9 mouse cellular contexts compared by ENCODE assay signal in the genomic region with DNA sequence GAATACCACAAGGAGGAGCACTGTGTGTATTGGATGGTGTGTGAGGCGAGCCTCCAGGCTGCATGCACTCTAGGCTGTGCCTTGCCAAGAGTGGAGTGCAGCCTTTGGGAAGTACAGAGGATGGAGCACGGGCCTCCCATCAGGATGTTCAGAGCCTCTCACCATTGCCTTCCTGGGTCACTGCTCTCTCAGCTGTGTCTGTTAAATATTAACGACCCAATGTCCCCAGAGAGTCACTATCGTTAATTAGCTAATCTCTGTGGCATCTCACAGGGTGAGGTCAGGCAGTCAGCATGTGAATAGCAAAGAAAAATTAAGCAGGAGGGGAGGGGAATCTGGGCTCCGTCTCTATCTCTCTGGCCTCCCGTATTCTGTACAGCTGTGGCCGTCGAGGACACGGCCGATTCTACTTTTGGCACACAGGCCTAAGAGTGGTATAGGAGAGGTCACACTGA. TPM values are rescaled to one million over a fixed set of nuclear protein-coding genes. Genes with fewer than 3 reads are reported as not detected.
DNase-seq lines count a peak whose midpoint lies in the region; ATAC-seq lines count a peak whose summit lies in the region.
"Had no signal": no experiment of that assay in that cellular context is flagged by ENCODE, and none has a peak within 500 bp of the region (broad histone marks: within the 10 kb centered on the region; RNA-seq: fewer than 3 reads in every experiment).

No protein-coding gene starts in this region.

- ATAC-seq in neural tube, embryonic 11.5 days (ENCODE audit: insufficient read depth, low FRiP score, low TSS enrichment) = peak; percentile 85
- peak; percentile 92 for ATAC-seq in intestine, embryonic 16.5 days
- ATAC-seq in liver, embryonic 12.5 days = peak; percentile 58
- peak; percentile 73 for ATAC-seq in stomach, embryonic 16.5 days (ENCODE audit: insufficient read depth, low FRiP score)

- peak; percentile 27 for DNase-seq in neural tube, embryonic 11.5 days (ENCODE audit: low spot score)
- DNase-seq in neural tube, embryonic 10.5 days (ENCODE audit: extremely low spot score, low spot score) = no peak
- no peak for DNase-seq in cerebellum, postnatal 25 days
- no peak for DNase-seq in adrenal gland, adult 2 months
- no peak for DNase-seq in adrenal gland, adult 18-20 months (ENCODE audit: low spot score in 2 of 2)

- no peak overlapping the region for H3K9ac ChIP-seq in neural tube, embryonic 11.5 days (ENCODE audit: low read length)
- peak overlapping the region; percentile 32; the same call in 1 of the 2 replicates for H3K9ac ChIP-seq in intestine, embryonic 16.5 days (ENCODE audit: low read depth, low read length)
- H3K9ac ChIP-seq in liver, embryonic 12.5 days = no peak overlapping the region
- 0 out of 2 replicates have a peak overlapping the region, but pooled peaks have one; percentile 8 for H3K9ac ChIP-seq in stomach, embryonic 16.5 days (ENCODE audit: low read length)

- no peaks in the 10 kb centered on the region for H3K9me3 ChIP-seq in neural tube, embryonic 11.5 days (ENCODE audit: control insufficient read depth, low read length)
- H3K9me3 ChIP-seq in intestine, embryonic 16.5 days (ENCODE audit: control insufficient read depth, low read length) = no peaks in the 10 kb centered on the region
- H3K9me3 ChIP-seq in liver, embryonic 12.5 days (replicated peaks) = no peaks in the 10 kb centered on the region
- H3K9me3 ChIP-seq in stomach, embryonic 16.5 days (replicated peaks; ENCODE audit: control insufficient read depth, low read length) = no peaks in the 10 kb centered on the region

- H3K27me3 ChIP-seq in neural tube, embryonic 11.5 days (ENCODE audit: control insufficient read depth, insufficient read depth, low read length) = no peaks in the 10 kb centered on the region
- no peaks in the 10 kb centered on the region for H3K27me3 ChIP-seq in intestine, embryonic 16.5 days (replicated peaks; ENCODE audit: control insufficient read depth, insufficient read depth, low read length)
- peaks cover 17% of the 10 kb centered on the region for H3K27me3 ChIP-seq in liver, embryonic 12.5 days (replicated peaks)
- no peaks in the 10 kb centered on the region for H3K27me3 ChIP-seq in stomach, embryonic 16.5 days (ENCODE audit: control insufficient read depth, insufficient read depth, low read length)

- WGBS in neural tube, embryonic 11.5 days = 38% methylated on average over 10 of the region's 10 CpGs
- WGBS in intestine, embryonic 16.5 days = 21% methylated on average over 10 of the region's 10 CpGs
- 51% methylated on average over 10 of the region's 10 CpGs for WGBS in liver, embryonic 12.5 days (ENCODE audit: insufficient replicate concordance)
- 24% methylated on average over 10 of the region's 10 CpGs for WGBS in stomach, embryonic 16.5 days

- H3K27ac ChIP-seq in neural tube, embryonic 11.5 days (ENCODE audit: low read depth, low read length) = peak overlapping the region; percentile 54
- peak overlapping the region; percentile 57 for H3K27ac ChIP-seq in intestine, embryonic 16.5 days (ENCODE audit: low read length)
- H3K27ac ChIP-seq in liver, embryonic 12.5 days = no peak overlapping the region
- peak overlapping the region; percentile 16; the same call in 1 of the 2 replicates for H3K27ac ChIP-seq in stomach, embryonic 16.5 days (ENCODE audit: low read length)
- H3K27ac ChIP-seq: macrophage had no signal

- no peaks in the 10 kb centered on the region for H3K36me3 ChIP-seq in neural tube, embryonic 11.5 days (ENCODE audit: control insufficient read depth, insufficient read depth, low read length)
- no peaks in the 10 kb centered on the region for H3K36me3 ChIP-seq in intestine, embryonic 16.5 days (ENCODE audit: control insufficient read depth, insufficient read depth, low read length)
- no peaks in the 10 kb centered on the region for H3K36me3 ChIP-seq in liver, embryonic 12.5 days
- no peaks in the 10 kb centered on the region for H3K36me3 ChIP-seq in stomach, embryonic 16.5 days (ENCODE audit: control insufficient read depth, insufficient read depth, low read length)

- no peak overlapping the region for H3K4me2 ChIP-seq in neural tube, embryonic 11.5 days (ENCODE audit: low read depth)
- H3K4me2 ChIP-seq in intestine, embryonic 16.5 days (ENCODE audit: low read depth, low read length) = peak overlapping the region; percentile 35
- 0 out of 2 replicates have a peak overlapping the region, but pooled peaks have one; percentile 8 for H3K4me2 ChIP-seq in liver, embryonic 12.5 days
- peak overlapping the region; percentile 23; the same call in 1 of the 2 replicates for H3K4me2 ChIP-seq in stomach, embryonic 16.5 days (ENCODE audit: low read depth, low read length)

- H3K4me1 ChIP-seq in neural tube, embryonic 11.5 days (ENCODE audit: control insufficient read depth, insufficient read depth, low read length) = 0 out of 2 replicates have a peak, but pooled peaks cover 6% of the 10 kb centered on the region
- H3K4me1 ChIP-seq in intestine, embryonic 16.5 days (ENCODE audit: control insufficient read depth, insufficient read depth, low read length) = peaks cover 18% of the 10 kb centered on the region
- H3K4me1 ChIP-seq in liver, embryonic 12.5 days = peaks cover 8% of the 10 kb centered on the region; the same call in 1 of the 2 replicates
- H3K4me1 ChIP-seq in stomach, embryonic 16.5 days (ENCODE audit: control insufficient read depth, insufficient read depth, low read length) = peaks cover 14% of the 10 kb centered on the region; the same call in 1 of the 2 replicates

- H3K4me3 ChIP-seq in neural tube, embryonic 11.5 days (ENCODE audit: low read depth, low read length) = no peak overlapping the region
- no peak overlapping the region for H3K4me3 ChIP-seq in intestine, embryonic 16.5 days (ENCODE audit: low read length)
- H3K4me3 ChIP-seq in liver, embryonic 12.5 days = no peak overlapping the region
- no peak overlapping the region for H3K4me3 ChIP-seq in stomach, embryonic 16.5 days (replicated peaks; ENCODE audit: low read length)

RNA-seq across cellular contexts. Expression of a gene that starts 17.3 kb away (rescaled TPM):
- polyA plus RNA-seq in neural tube, embryonic 11.5 days (2014; fragmentation: Nextera tagmentation; extraction: Ambion mirVana) = 7.1 and 7.8 TPM in 2 replicates
- 13.4 and 14.8 TPM in 2 replicates for polyA plus RNA-seq in intestine, embryonic 16.5 days (2015; fragmentation: Nextera tagmentation; extraction: Ambion mirVana)
- polyA plus RNA-seq in liver, embryonic 12.5 days (2016; fragmentation: Nextera tagmentation; extraction: Ambion mirVana) = 5.3 and 5.5 TPM in 2 replicates
- 14.0 and 14.6 TPM in 2 replicates for polyA plus RNA-seq in stomach, embryonic 16.5 days (2015; fragmentation: Nextera tagmentation; extraction: Ambion mirVana)
- total RNA-seq in adrenal gland, adult 2 months (2021) = 10 to 100 TPM in 1 of 2 experiments, 1 to 10 TPM in 1; 9.1 to 11.2 TPM
- polyA plus RNA-seq in adrenal gland, adult 2 months (2012; rRNA removed) = 19.2 and 24.0 TPM in 2 replicates
- total RNA-seq in adrenal gland, adult 18-20 months (2021) = 10 to 100 TPM; 11.1 to 11.6 TPM

RNA-seq across cellular contexts. Expression of a gene that starts 35.3 kb away (rescaled TPM):
- 18.4 and 19.6 TPM in 2 replicates for polyA plus RNA-seq in neural tube, embryonic 11.5 days (2014; fragmentation: Nextera tagmentation; extraction: Ambion mirVana)
- polyA plus RNA-seq in intestine, embryonic 16.5 days (2015; fragmentation: Nextera tagmentation; extraction: Ambion mirVana) = 4.8 and 5.5 TPM in 2 replicates
- 12.8 and 13.7 TPM in 2 replicates for polyA plus RNA-seq in liver, embryonic 12.5 days (2016; fragmentation: Nextera tagmentation; extraction: Ambion mirVana)
- 8.9 and 11.5 TPM in 2 replicates for polyA plus RNA-seq in stomach, embryonic 16.5 days (2015; fragmentation: Nextera tagmentation; extraction: Ambion mirVana)
- total RNA-seq in adrenal gland, adult 2 months (2021) = 10 to 100 TPM; 34.0 to 44.3 TPM
- 17.5 and 19.9 TPM in 2 replicates for polyA plus RNA-seq in adrenal gland, adult 2 months (2012; rRNA removed)
- total RNA-seq in adrenal gland, adult 18-20 months (2021) = 10 to 100 TPM; 35.7 to 46.0 TPM

RNA-seq across cellular contexts. Expression of a gene that starts 44.4 kb away (rescaled TPM):
- polyA plus RNA-seq in neural tube, embryonic 11.5 days (2014; fragmentation: Nextera tagmentation; extraction: Ambion mirVana) = 0.31 and 0.49 TPM in 2 replicates
- polyA plus RNA-seq in intestine, embryonic 16.5 days (2015; fragmentation: Nextera tagmentation; extraction: Ambion mirVana) = 0.44 and 0.68 TPM in 2 replicates
- 7.2 and 8.4 TPM in 2 replicates for polyA plus RNA-seq in liver, embryonic 12.5 days (2016; fragmentation: Nextera tagmentation; extraction: Ambion mirVana)
- polyA plus RNA-seq in stomach, embryonic 16.5 days (2015; fragmentation: Nextera tagmentation; extraction: Ambion mirVana) = 0.74 and 0.81 TPM in 2 replicates
- 10 to 100 TPM; 13.3 to 16.5 TPM for total RNA-seq in adrenal gland, adult 2 months (2021)
- 2.0 and 2.3 TPM in 2 replicates for polyA plus RNA-seq in adrenal gland, adult 2 months (2012; rRNA removed)
- 10 to 100 TPM in 1 of 2 experiments, 1 to 10 TPM in 1; 9.7 to 22.9 TPM for total RNA-seq in adrenal gland, adult 18-20 months (2021)

Comparison
In these comparisons a context has a peak if more than half of its experiments do, and no peak if none do; other contexts are left out.
1. H3K9ac ChIP-seq: peak in intestine, embryonic 16.5 days (single experiment) and stomach, embryonic 16.5 days (single experiment); none in neural tube, embryonic 11.5 days (single experiment) and liver, embryonic 12.5 days (single experiment).
2. Peak in every context shown above with its lines, with median percentiles within 50 percentile points of each other: ATAC-seq.